Mouse (Mus musculus) CH12.LX (cell line): ENCODE data around the gene Smtn. TPM values are rescaled to one million over a fixed set of nuclear protein-coding genes. Genes with fewer than 3 reads are reported as not detected.

ENCODE experiments used
- DNase-seq: peaks from one replicate; pipeline ENCODE4 v3.0.0-alpha.2; 2013; ENCODE audit errors: extremely low read depth
- H3K27ac ChIP-seq: 2 replicates; pipeline ENCODE4 v1.5.1; 2012; ENCODE audit warnings: low read depth, mild to moderate bottlenecking, control low read depth, moderate library complexity; ENCODE audit not compliant: insufficient read depth
- H3K27me3 ChIP-seq: replicated peaks from 2 replicates; pipeline ENCODE3; 2012; ENCODE audit warnings: inconsistent platforms
- H3K36me3 ChIP-seq, 2 experiments: replicated peaks in 1 of 2; 2 replicates each; pipeline versions ENCODE3 to v1.6.1; 2012; ENCODE audit warnings: inconsistent platforms in 1 of 2, low read length in 1 of 2, mild to moderate bottlenecking in 1 of 2, mixed read lengths in 1 of 2, moderate library complexity in 1 of 2; ENCODE audit not compliant: control insufficient read depth in 1 of 2, insufficient read depth in 1 of 2
- H3K4me1 ChIP-seq, 2 experiments: 2 replicates each; pipeline ENCODE4 v1.6.1; 2012; ENCODE audit warnings: inconsistent platforms in 1 of 2, moderate library complexity in 1 of 2; ENCODE audit not compliant: insufficient read depth in 2 of 2, control insufficient read depth in 1 of 2
- H3K4me2 ChIP-seq: 2 replicates; pipeline ENCODE4 v1.6.1; 2012; ENCODE audit warnings: low read depth, mild to moderate bottlenecking, control low read depth; ENCODE audit not compliant: poor library complexity, insufficient read depth, severe bottlenecking
- H3K4me3 ChIP-seq, 3 experiments: fragments of 150-350 bp in 1 of 3; sonication (generic) in 1 of 3; replicated peaks in 1 of 3; 2 replicates each; pipeline versions ENCODE3 to v1.5.1; 2011 to 2012; ENCODE audit warnings: low read depth in 2 of 3, low read length in 2 of 3, mild to moderate bottlenecking in 2 of 3, moderate library complexity in 2 of 3, control low read depth in 1 of 3, improper control_type of control experiment in 1 of 3, inconsistent platforms in 1 of 3, mixed read lengths in 1 of 3; ENCODE audit not compliant: poor library complexity in 1 of 3
- H3K79me2 ChIP-seq: replicated peaks from 2 replicates; pipeline ENCODE4 v1.6.1; 2012; ENCODE audit warnings: mild to moderate bottlenecking, moderate library complexity; ENCODE audit not compliant: control insufficient read depth, poor library complexity, insufficient read depth, severe bottlenecking; ENCODE audit errors: extremely low read depth
- H3K9ac ChIP-seq: 2 replicates; pipeline ENCODE4 v1.6.1; 2012; ENCODE audit warnings: low read depth, mild to moderate bottlenecking, control low read depth, moderate library complexity; ENCODE audit not compliant: insufficient read depth
- H3K9me3 ChIP-seq: replicated peaks from 2 replicates; pipeline ENCODE3; 2012; ENCODE audit warnings: low read length, inconsistent platforms, mixed read lengths
- BHLHE40 ChIP-seq: IDR thresholded peaks from 2 replicates; pipeline ENCODE4 v1.6.1; 2011; ENCODE audit warnings: mild to moderate bottlenecking, low read depth, low read length, improper control_type of control experiment
- CHD1 ChIP-seq: IDR thresholded peaks from 2 replicates; pipeline ENCODE4 v1.6.1; 2012; ENCODE audit warnings: low read depth, low read length, improper control_type of control experiment, inconsistent platforms
- CHD2 ChIP-seq: IDR thresholded peaks from 2 replicates; pipeline ENCODE4 v1.6.1; 2011; ENCODE audit warnings: low read length, improper control_type of control experiment
- E2F4 ChIP-seq: IDR thresholded peaks from 2 replicates; pipeline ENCODE4 v1.6.1; 2011; ENCODE audit warnings: low read depth, low read length, improper control_type of control experiment; ENCODE audit not compliant: insufficient replicate concordance
- ETS1 ChIP-seq: conservative IDR thresholded peaks from 2 replicates; pipeline ENCODE4 v1.6.1; 2012; ENCODE audit warnings: low read depth, mild to moderate bottlenecking, inconsistent platforms, low read length, improper control_type of control experiment, moderate library complexity
- GABPA ChIP-seq: IDR thresholded peaks from 2 replicates; pipeline ENCODE4 v1.6.1; 2012; ENCODE audit warnings: low read depth, low read length, improper control_type of control experiment, inconsistent platforms; ENCODE audit not compliant: insufficient replicate concordance
- IRF4 ChIP-seq: IDR thresholded peaks from 2 replicates; pipeline ENCODE4 v1.6.1; 2014; ENCODE audit warnings: low read depth, mild to moderate bottlenecking, inconsistent platforms, low read length, improper control_type of control experiment
- JUN ChIP-seq: IDR thresholded peaks from 2 replicates; pipeline ENCODE4 v1.6.1; 2011; ENCODE audit warnings: low read depth, mild to moderate bottlenecking, low read length, improper control_type of control experiment, moderate library complexity; ENCODE audit not compliant: insufficient read depth
- JUND ChIP-seq: conservative IDR thresholded peaks from 2 replicates; pipeline ENCODE4 v1.6.1; 2011; ENCODE audit warnings: low read depth, low read length, improper control_type of control experiment
- KAT2A ChIP-seq: IDR thresholded peaks from 2 replicates; pipeline ENCODE4 v1.6.1; 2012; ENCODE audit warnings: low read length, improper control_type of control experiment, inconsistent platforms; ENCODE audit not compliant: insufficient replicate concordance
- MAX ChIP-seq: IDR thresholded peaks from 2 replicates; pipeline ENCODE4 v1.6.1; 2011; ENCODE audit warnings: low read length, improper control_type of control experiment
- MXI1 ChIP-seq: IDR thresholded peaks from 2 replicates; pipeline ENCODE4 v1.6.1; 2011; ENCODE audit warnings: mild to moderate bottlenecking, low read depth, low read length, improper control_type of control experiment
- NELFE ChIP-seq: IDR thresholded peaks from 2 replicates; pipeline ENCODE4 v1.6.1; 2011; ENCODE audit warnings: low read depth, low read length, improper control_type of control experiment
- NRF1 ChIP-seq: IDR thresholded peaks from 2 replicates; pipeline ENCODE4 v1.6.1; 2014; ENCODE audit warnings: low read depth, mild to moderate bottlenecking, inconsistent platforms, low read length, improper control_type of control experiment, moderate library complexity
- POLR2AphosphoS2 ChIP-seq: IDR thresholded peaks from 2 replicates; pipeline ENCODE4 v1.6.1; 2011; ENCODE audit warnings: low read depth, low read length, improper control_type of control experiment
- RAD21 ChIP-seq: IDR thresholded peaks from 2 replicates; pipeline ENCODE4 v1.6.1; 2011; ENCODE audit warnings: low read depth, mild to moderate bottlenecking, low read length, improper control_type of control experiment, moderate library complexity
- SIN3A ChIP-seq: IDR thresholded peaks from 2 replicates; pipeline ENCODE4 v1.6.1; 2012; ENCODE audit warnings: low read length, improper control_type of control experiment, inconsistent platforms
- TBP ChIP-seq: conservative IDR thresholded peaks from 2 replicates; pipeline ENCODE4 v1.6.1; 2011; ENCODE audit warnings: low read depth, low read length, improper control_type of control experiment
- TCF12 ChIP-seq: IDR thresholded peaks from 2 replicates; pipeline ENCODE4 v1.6.1; 2014; ENCODE audit warnings: low read depth, mild to moderate bottlenecking, inconsistent platforms, low read length, improper control_type of control experiment
- USF1 ChIP-seq: IDR thresholded peaks from 2 replicates; pipeline ENCODE4 v1.6.1; 2014; ENCODE audit warnings: low read depth, mild to moderate bottlenecking, inconsistent platforms, low read length, improper control_type of control experiment
- USF2 ChIP-seq: conservative IDR thresholded peaks from 2 replicates; pipeline ENCODE4 v1.6.1; 2011; ENCODE audit warnings: low read depth, low read length, improper control_type of control experiment
- ZC3H11A ChIP-seq: IDR thresholded peaks from 2 replicates; pipeline ENCODE4 v1.6.1; 2012; ENCODE audit warnings: low read depth, mild to moderate bottlenecking, inconsistent platforms, low read length, improper control_type of control experiment
- ZKSCAN1 ChIP-seq: IDR thresholded peaks from 2 replicates; pipeline ENCODE4 v1.6.1; 2012; ENCODE audit warnings: low read depth, inconsistent platforms, low read length, improper control_type of control experiment, borderline replicate concordance
- dilution Hi-C: fragments of 300-500 bp; cut with MboI; formaldehyde crosslinking; loops from 2 replicates; pipeline ENCODE4 v1.14.3; 2020; ENCODE audit warnings: low sequenced_read_pairs; ENCODE audit not compliant: extremely low pct_unique_long_range_greater_than_20kb, extremely low pct_ligation_motif_present
- in situ Hi-C: fragments of 300-500 bp; cut with MboI; formaldehyde crosslinking; loops from 3 replicates; pipeline ENCODE4 v1.14.3; 2019; ENCODE audit warnings: low sequenced_read_pairs, low pct_ligation_motif_present, low pct_unique_long_range_greater_than_20kb, mixed read lengths
- polyA plus RNA-seq: library from polyadenylated mRNA; unstranded; fragments of >175 nt; gene quantifications from 2 replicates; pipeline ENCODE4 v1.2.1, GENCODE M21; 2012; ENCODE audit warnings: low read depth; ENCODE audit not compliant: insufficient read length
- total RNA-seq, 2 experiments: library from RNA; depleted of rRNA; stranded (reverse); fragments of 300-350 nt in 1 of 2; fragments of >200 nt in 1 of 2; gene quantifications; 2 replicates each; pipeline ENCODE4 v1.2.3; 2012 to 2014

Smtn gene
- total and polyA plus RNA-seq, 3 experiments = 0.58 to 5.3 (median 3.1) TPM

GRCm38 (mm10) chr11:3515637-3516036, 24.8 kb downstream of the Smtn start:
- Histone ChIP-seq H3K4me1 (peaks cover 0 to 6% of the 10 kb centered on the region in 2 experiments; a peak in 1 of 4 replicates), H3K4me3 (no peak overlapping the region), H3K9me3 (no peaks in the 10 kb centered on the region), H3K27ac (no peak overlapping the region), H3K4me2 (peak overlapping the region; percentile 76; the same call in 1 of the 2 replicates), H3K9ac (peak overlapping the region; percentile 54; the same call in 1 of the 2 replicates), H3K27me3 (peaks cover 6% of the 10 kb centered on the region), H3K79me2 (no peaks in the 10 kb centered on the region), H3K36me3 (no peaks in the 10 kb centered on the region)
- DNase-seq = no peak
- dilution Hi-C loops = no loop called here
- TF ChIP-seq SIN3A (no peak), GABPA (no peak), CHD2 (no peak), USF1 (no peak), MAX (no peak), ZC3H11A (no peak), NELFE (no peak), POLR2AphosphoS2 (no peak), NRF1 (no peak), E2F4 (no peak), RAD21 (no peak), TCF12 (no peak), KAT2A (no peak), TBP (no peak), JUND (no peak), BHLHE40 (no peak), ETS1 (no peak), USF2 (no peak), MXI1 (no peak)
- in situ Hi-C loops = no loop called here

GRCm38 (mm10) chr11:3515216-3515615, 25.2 kb downstream of the Smtn start:
- Histone ChIP-seq H3K4me2 (peak overlapping the region; percentile 76), H3K4me1 (peaks cover 0 to 6% of the 10 kb centered on the region in 2 experiments; a peak in 1 of 4 replicates), H3K9ac (peak overlapping the region; percentile 54; the same call in 1 of the 2 replicates), H3K9me3 (no peaks in the 10 kb centered on the region), H3K4me3 (peak overlapping the region; percentile 45 to 77 (median 69)), H3K27ac (no peak overlapping the region), H3K36me3 (no peaks in the 10 kb centered on the region), H3K79me2 (no peaks in the 10 kb centered on the region), H3K27me3 (peaks cover 6% of the 10 kb centered on the region)
- dilution Hi-C loops (no loop called here), in situ Hi-C loops (no loop called here)
- no peak for DNase-seq
- TF ChIP-seq IRF4 = no peak
- no peak for TF ChIP-seq JUN
- TF ChIP-seq MXI1 = no peak
- no peak for TF ChIP-seq CHD1
- no peak for TF ChIP-seq ZKSCAN1
